Mouse (Mus musculus) liver, embryonic 14.5 days (tissue): ENCODE measurements around the gene Cd248.

Experiments
- CTCF ChIP-seq: IDR thresholded peaks from 2 replicates; pipeline ENCODE4 v1.5.1; 2016; ENCODE audit warnings: antibody characterized with exemption, low read depth, control low read depth
- EP300 ChIP-seq: IDR thresholded peaks from 2 replicates; pipeline ENCODE4 v1.6.1; 2016; ENCODE audit warnings: antibody characterized with exemption, low read depth

DNA sequence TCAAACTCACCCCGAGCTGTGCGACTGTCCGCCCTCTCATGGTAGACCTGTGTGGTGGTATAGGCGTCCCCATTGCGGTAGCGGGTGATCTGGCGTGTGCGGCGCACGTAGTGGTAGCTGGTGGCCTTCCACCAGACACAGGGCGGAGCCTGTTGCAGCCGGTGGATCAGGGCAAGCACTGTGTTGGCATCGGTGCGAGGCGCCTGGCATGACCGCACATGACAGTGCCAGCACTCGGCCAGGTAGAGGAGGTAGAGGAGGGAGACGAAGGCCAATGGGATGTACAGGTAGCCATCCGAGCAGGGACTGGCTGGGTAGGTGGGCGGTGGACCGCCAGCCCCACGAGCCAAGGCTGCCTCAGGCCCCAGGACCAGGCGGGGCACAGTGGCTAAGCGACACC is 14.7 kb downstream of the Cd248 start:
- TF ChIP-seq EP300 (no peak), CTCF (no peak)
